Mouse (Mus musculus) intestine, embryonic 16.5 days (tissue): Measurements from ENCODE around the gene Umad1. TPM values are rescaled to one million over a fixed set of nuclear protein-coding genes. Genes with fewer than 3 reads are reported as not detected.
A peak's percentile ranks its signal among the peaks of the same experiment; 100 is the strongest.

Source experiments
- ATAC-seq: fragments of 200-750 bp; cut with Nextera tagmentation; 2 replicates; pipeline ENCODE4 v1.8.0; 2017; ENCODE audit warnings: moderate TSS enrichment, moderate library complexity
- H3K27ac ChIP-seq: fragments of 300-500 bp; sonication (generic); 2 replicates; pipeline ENCODE4 v1.5.1; 2014; ENCODE audit warnings: mild to moderate bottlenecking, low read length
- H3K27me3 ChIP-seq: fragments of 300-500 bp; sonication (generic); replicated peaks from 2 replicates; pipeline ENCODE4 v1.6.1; 2014; ENCODE audit warnings: low read length, control low read depth, mixed read lengths; ENCODE audit not compliant: control insufficient read depth, insufficient read depth
- H3K36me3 ChIP-seq: fragments of 300-500 bp; sonication (generic); 2 replicates; pipeline ENCODE4 v1.6.1; 2014; ENCODE audit warnings: low read length, control low read depth; ENCODE audit not compliant: control insufficient read depth, insufficient read depth
- H3K4me1 ChIP-seq: fragments of 300-500 bp; sonication (generic); 2 replicates; pipeline ENCODE4 v1.6.1; 2014; ENCODE audit warnings: low read length, control low read depth, mixed read lengths; ENCODE audit not compliant: control insufficient read depth, insufficient read depth
- H3K4me2 ChIP-seq: fragments of 300-500 bp; sonication (generic); 2 replicates; pipeline ENCODE4 v1.6.1; 2014; ENCODE audit warnings: low read depth, low read length, control low read depth
- H3K4me3 ChIP-seq: fragments of 300-500 bp; sonication (generic); 2 replicates; pipeline ENCODE4 v1.5.1; 2014; ENCODE audit warnings: mild to moderate bottlenecking, low read length
- H3K9ac ChIP-seq: fragments of 300-500 bp; sonication (generic); 2 replicates; pipeline ENCODE4 v1.6.1; 2014; ENCODE audit warnings: low read depth, low read length
- H3K9me3 ChIP-seq: fragments of 300-500 bp; sonication (generic); 2 replicates; pipeline ENCODE4 v1.6.1; 2016; ENCODE audit warnings: low read length, control low read depth; ENCODE audit not compliant: control insufficient read depth
- WGBS: fragments of 180-500 bp; shearing (Covaris S2); extraction: QIAGEN DNeasy Blood & Tissue Kit; methylation state at CpG from one replicate; pipeline ENCODE4 v1.1.7; 2014; 5-methylcytosine and 5-hydroxymethylcytosine counted together
- polyA plus RNA-seq: library from polyadenylated mRNA; unstranded; fragments of >200 nt; fragmentation: Nextera tagmentation; extraction: Ambion mirVana; gene quantifications from 2 replicates; pipeline ENCODE4 v1.2.1, GENCODE M21; 2015

Gene Umad1
- polyA plus RNA-seq, result 27.0 and 29.4 TPM in 2 replicates

DNA sequence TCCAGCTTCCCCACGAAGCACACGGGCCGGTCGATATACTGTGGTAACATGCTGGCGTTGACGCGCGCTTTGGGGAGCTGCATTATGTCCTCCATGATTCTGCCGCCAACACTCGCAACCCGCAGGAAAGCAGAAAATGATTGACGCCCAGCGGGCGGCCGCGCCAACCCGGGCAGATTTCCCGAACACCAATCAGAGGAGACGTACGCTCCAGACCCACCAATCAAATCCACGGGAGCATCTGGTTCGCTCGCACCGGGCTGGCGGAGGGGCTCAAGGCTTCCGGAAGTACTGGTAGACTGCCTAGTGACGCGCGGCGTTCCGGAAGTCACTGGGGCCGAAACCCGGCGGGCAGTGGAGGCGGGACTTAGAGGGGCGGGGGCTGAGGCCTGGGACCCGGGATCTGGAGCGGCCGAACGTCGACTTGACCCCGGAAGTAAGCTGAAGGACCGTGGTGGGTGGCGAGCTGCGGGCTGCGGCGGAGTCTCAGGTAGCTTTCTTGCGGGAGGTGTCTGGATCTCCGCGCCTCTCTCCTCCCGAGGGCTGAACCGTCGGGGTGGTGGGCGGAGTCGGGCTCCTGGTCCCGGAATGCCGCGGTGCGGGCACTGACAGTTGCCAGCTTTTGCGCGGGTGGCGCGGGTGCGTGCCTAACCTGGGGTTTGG is at the start of gene Umad1, which contains the start of the genes Rpa3 and Gm45062:
Gene Umad1, plus strand, starts transcription at position 285 of the 663 bp plus-strand sequence.
Gene Rpa3, minus strand, starts transcription at position 170 of the 663 bp plus-strand sequence.
Gene Gm45062, plus strand, starts transcription at position 447 of the 663 bp plus-strand sequence.
- under 1% methylated on average over 64 of the region's 64 CpGs for WGBS
- H3K36me3 ChIP-seq, result no peaks in the 10 kb centered on the region
- H3K9ac ChIP-seq, result peak within 1 kb of the TSS; percentile 86
- ATAC-seq, result peak; percentile 100
- H3K4me1 ChIP-seq, result 0 out of 2 replicates have a peak, but pooled peaks cover 3% of the 10 kb centered on the region
- no peaks in the 10 kb centered on the region for H3K27me3 ChIP-seq
- peak within 1 kb of the TSS; percentile 70 for H3K27ac ChIP-seq
- no peaks in the 10 kb centered on the region for H3K9me3 ChIP-seq
- peak within 1 kb of the TSS; percentile 88 for H3K4me2 ChIP-seq
- peak within 1 kb of the TSS; percentile 78 for H3K4me3 ChIP-seq

DNA sequence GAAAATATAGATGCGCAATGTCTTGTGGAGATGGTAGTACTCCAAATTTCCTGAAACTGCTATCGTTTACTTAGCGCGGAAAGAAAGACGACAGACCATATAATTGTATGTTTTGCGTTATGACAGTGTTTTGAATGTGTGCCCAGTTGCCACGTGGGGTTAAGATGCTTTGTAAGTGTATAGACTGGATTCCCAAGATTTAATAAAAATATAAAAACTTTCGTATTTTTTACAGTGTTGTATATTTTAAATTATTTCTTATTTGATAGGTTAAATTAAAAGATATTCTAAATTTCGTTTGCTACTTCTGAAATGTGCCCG is 49.3 kb upstream of the Umad1 start:
- peaks cover 6% of the 10 kb centered on the region; the same call in 1 of the 2 replicates for H3K4me1 ChIP-seq
- H3K27ac ChIP-seq, result peak overlapping the region; percentile 95
- ATAC-seq, result no peak
- H3K9ac ChIP-seq, result peak overlapping the region; percentile 93
- H3K4me2 ChIP-seq, result peak overlapping the region; percentile 55
- H3K9me3 ChIP-seq, result no peaks in the 10 kb centered on the region
- H3K27me3 ChIP-seq, result no peaks in the 10 kb centered on the region
- H3K4me3 ChIP-seq, result peak overlapping the region; percentile 81
- H3K36me3 ChIP-seq, result no peaks in the 10 kb centered on the region
- WGBS, result 8% methylated on average over 10 of the region's 10 CpGs

DNA sequence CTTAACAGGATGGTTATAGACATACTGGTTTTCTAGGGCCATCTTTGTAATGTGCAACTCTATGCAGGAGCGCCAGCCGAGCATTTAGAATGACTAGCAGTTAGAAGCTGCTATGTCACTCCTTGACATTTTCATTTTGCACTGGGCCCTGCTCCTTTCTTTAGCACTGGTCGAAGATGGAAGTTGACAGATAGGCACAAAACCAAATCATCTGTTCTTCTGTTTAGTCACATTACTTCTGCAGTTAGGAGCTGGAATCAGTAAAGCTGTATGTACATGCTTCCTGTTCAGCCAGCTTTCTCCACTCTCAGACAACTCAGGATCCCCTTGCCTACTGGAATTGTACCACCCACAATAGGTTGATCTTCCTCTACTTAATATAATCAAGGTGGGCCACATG is 48.4 kb upstream of the Umad1 start:
- WGBS, result 91% methylated on average over 3 of the region's 3 CpGs
- Histone ChIP-seq H3K4me3 (no peak overlapping the region), H3K9ac (no peak overlapping the region)

DNA sequence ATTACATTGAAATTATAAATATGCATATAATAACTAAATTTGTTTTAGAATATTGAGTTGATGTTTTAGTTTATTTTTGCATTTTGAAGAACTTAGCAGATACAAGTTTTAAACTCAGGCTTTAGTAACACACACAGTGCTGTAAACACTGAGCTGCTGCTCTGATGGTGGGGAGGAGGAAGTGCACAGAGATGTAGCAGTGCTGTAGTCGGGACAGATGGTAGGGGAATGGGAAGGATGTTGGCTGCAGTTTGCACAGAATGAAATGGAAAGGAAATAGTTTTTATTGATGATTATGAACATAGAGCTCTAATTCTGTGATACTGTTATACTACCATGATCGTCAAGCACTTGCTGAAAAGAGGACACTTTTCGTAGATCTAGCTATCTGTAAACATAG is 32.1 kb upstream of the Umad1 start:
- Histone ChIP-seq H3K4me2 (no peak overlapping the region), H3K9ac (no peak overlapping the region), H3K27me3 (no peaks in the 10 kb centered on the region), H3K4me1 (no peaks in the 10 kb centered on the region), H3K9me3 (no peaks in the 10 kb centered on the region), H3K4me3 (no peak overlapping the region), H3K36me3 (no peaks in the 10 kb centered on the region), H3K27ac (no peak overlapping the region)
- ATAC-seq, result no peak
- 76% methylated on average over 3 of the region's 3 CpGs for WGBS

More for the DNA sequence above, 48.4 kb upstream of the Umad1 start:
- H3K27ac ChIP-seq, result no peak overlapping the region
- ATAC-seq, result no peak
- H3K27me3 ChIP-seq, result no peaks in the 10 kb centered on the region
- peaks cover 6% of the 10 kb centered on the region; the same call in 1 of the 2 replicates for H3K4me1 ChIP-seq
- H3K9me3 ChIP-seq, result no peaks in the 10 kb centered on the region
- H3K36me3 ChIP-seq, result no peaks in the 10 kb centered on the region
- H3K4me2 ChIP-seq, result no peak overlapping the region

DNA sequence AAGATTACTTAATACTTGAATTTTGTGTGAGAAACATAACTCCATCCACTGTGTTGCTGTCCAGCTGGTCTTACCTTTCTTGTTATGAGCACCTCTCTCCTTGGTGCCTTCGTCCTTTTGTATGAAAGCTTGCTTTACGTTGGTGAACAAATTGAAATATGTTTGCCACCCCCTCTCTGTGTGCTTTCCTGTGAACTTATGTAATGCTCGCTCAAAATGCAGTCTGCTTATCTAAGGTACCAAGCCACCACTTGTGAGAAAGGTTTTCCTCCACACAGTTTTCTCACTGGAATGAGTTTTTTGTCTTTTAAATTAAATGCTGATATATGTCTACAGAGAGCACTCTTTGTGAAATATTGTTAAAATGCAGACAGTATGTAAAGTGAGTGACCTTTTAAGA is 30.5 kb upstream of the Umad1 start:
- Histone ChIP-seq H3K27me3 (no peaks in the 10 kb centered on the region), H3K4me1 (no peaks in the 10 kb centered on the region), H3K4me3 (no peak overlapping the region), H3K9ac (no peak overlapping the region), H3K4me2 (no peak overlapping the region), H3K9me3 (no peaks in the 10 kb centered on the region), H3K36me3 (no peaks in the 10 kb centered on the region), H3K27ac (no peak overlapping the region)
- WGBS, result 93% methylated on average over 3 of the region's 3 CpGs
- ATAC-seq, result no peak

DNA sequence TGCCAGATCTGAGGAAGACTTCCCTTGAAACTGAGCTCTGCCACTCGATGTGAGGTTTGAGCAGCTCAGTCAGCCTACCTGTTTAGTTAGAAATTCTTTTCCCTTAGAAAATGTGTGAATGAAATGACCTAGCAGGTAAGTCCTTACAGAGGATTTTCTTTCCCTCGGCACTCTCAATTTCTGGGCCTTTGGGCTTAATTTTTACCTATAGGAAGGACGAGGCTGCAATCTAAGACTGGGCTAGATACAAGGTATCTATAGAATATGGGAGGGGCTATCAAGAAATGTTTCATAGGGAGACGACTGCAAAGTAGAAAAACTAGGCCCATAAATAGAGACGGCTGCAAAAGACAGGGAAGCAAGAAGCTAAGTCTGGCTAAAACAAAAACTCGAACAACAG is 772 bp upstream of the Umad1 start:
- no peak for ATAC-seq
- H3K4me2 ChIP-seq, result peak overlapping the region; percentile 73
- no peaks in the 10 kb centered on the region for H3K36me3 ChIP-seq
- 0 out of 2 replicates have a peak, but pooled peaks cover 3% of the 10 kb centered on the region for H3K4me1 ChIP-seq
- 3% methylated on average over 6 of the region's 6 CpGs for WGBS
- H3K9ac ChIP-seq, result peak overlapping the region; percentile 86
- no peaks in the 10 kb centered on the region for H3K27me3 ChIP-seq
- no peaks in the 10 kb centered on the region for H3K9me3 ChIP-seq
- H3K27ac ChIP-seq, result peak overlapping the region; percentile 63
- peak overlapping the region; percentile 78 for H3K4me3 ChIP-seq

DNA sequence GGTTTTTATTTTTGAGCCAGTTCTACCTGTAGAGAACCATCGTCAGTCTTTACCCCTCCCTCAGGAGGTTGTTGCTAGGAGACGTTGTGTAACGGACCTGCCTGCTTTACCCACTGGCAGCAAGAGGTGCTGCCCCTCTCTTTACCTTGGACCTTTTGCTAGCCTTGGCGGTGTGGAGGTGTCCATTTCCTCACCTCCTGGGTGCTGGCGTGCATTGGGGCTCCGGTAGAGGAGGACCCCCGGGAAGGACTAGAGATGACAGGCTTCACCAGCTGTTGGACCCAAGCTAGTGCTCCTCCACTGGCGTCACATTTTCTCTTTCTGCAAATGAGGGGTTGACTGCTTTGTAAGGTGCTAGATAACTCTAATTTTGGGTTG is 568 bp downstream of the Umad1 start:
- H3K9me3 ChIP-seq, result no peaks in the 10 kb centered on the region
- no peaks in the 10 kb centered on the region for H3K27me3 ChIP-seq
- peak overlapping the region; percentile 88 for H3K4me2 ChIP-seq
- peak overlapping the region; percentile 78 for H3K4me3 ChIP-seq
- H3K4me1 ChIP-seq, result 0 out of 2 replicates have a peak, but pooled peaks cover 3% of the 10 kb centered on the region
- WGBS, result under 1% methylated on average over 8 of the region's 8 CpGs
- peak overlapping the region; percentile 76 for H3K9ac ChIP-seq
- H3K36me3 ChIP-seq, result no peaks in the 10 kb centered on the region
- H3K27ac ChIP-seq, result peak overlapping the region; percentile 70
- ATAC-seq, result no peak

DNA sequence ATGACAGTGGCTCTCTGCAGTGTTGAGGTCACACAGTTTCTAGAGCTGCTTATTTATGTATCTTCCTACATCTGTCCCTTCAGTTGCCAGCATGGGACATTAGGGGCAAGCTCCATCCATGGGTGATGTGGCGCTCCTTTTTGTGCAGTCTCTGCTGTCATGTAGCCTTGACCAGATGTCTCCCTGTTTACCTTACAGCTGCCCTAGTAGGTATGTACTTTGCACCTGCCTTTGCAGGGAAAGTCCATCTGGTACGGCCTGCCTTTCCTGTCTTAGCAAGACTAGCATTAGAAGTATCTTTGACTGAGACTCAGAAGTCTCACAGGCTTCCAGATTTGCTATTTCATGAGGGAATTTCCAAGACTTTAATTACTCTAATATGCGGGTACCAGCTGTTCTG is 12.0 kb downstream of the Umad1 start:
- Histone ChIP-seq H3K36me3 (no peaks in the 10 kb centered on the region), H3K4me2 (no peak overlapping the region), H3K27me3 (no peaks in the 10 kb centered on the region), H3K27ac (no peak overlapping the region), H3K9ac (no peak overlapping the region), H3K9me3 (no peaks in the 10 kb centered on the region), H3K4me1 (no peaks in the 10 kb centered on the region; the same call in 1 of the 2 replicates), H3K4me3 (no peak overlapping the region)
- WGBS, result 77% methylated on average over 3 of the region's 3 CpGs
- peak; percentile 68 for ATAC-seq

DNA sequence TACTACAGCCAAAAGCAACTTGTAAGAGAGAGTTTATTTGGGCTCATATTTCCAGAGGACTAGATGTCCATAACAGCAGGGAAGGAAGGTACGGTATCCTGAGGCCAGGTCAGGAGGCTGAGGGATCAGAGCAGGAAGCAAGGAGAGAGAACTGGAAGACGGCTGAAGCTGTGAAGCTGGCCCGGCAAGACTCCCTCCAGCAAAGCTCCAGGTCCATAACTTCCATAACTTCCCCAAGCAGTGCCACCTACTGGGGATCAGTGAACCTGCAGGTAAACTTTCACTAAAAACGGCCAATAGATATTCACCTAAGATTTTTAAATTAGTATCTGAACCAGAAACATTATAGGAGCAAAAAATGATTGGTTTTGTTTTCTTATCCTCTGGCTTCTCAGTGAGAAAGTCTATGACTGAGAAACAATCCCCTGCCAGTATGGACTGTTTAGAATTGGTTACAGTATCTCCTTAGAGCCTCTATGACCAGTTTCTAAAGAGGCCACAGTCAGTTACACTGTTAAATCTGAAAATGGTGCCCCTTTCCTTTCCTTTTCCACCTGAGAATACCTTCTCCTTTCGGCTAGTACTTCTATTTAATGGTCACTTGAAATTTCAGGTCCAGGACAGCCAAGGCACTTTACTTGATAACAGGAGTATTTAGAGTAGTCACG is 15.4 kb downstream of the Umad1 start:
- WGBS, result 40% methylated on average over 6 of the region's 6 CpGs
- Histone ChIP-seq H3K9ac (no peak overlapping the region), H3K4me2 (no peak overlapping the region), H3K4me3 (no peak overlapping the region), H3K9me3 (no peaks in the 10 kb centered on the region), H3K36me3 (no peaks in the 10 kb centered on the region), H3K27me3 (no peaks in the 10 kb centered on the region), H3K27ac (no peak overlapping the region), H3K4me1 (no peaks in the 10 kb centered on the region; the same call in 1 of the 2 replicates)
- ATAC-seq, result no peak
